Mouse (Mus musculus): ENCODE measurements at regions not wholly inside any gene's neighbourhood (a gene's known extent, or its start where the extent isn't known, plus 50 kb on each side); places are given as distances from the start of the nearest gene placed in this dataset.
A peak's percentile ranks its signal among the peaks of the same experiment; 100 is the strongest.

DNA sequence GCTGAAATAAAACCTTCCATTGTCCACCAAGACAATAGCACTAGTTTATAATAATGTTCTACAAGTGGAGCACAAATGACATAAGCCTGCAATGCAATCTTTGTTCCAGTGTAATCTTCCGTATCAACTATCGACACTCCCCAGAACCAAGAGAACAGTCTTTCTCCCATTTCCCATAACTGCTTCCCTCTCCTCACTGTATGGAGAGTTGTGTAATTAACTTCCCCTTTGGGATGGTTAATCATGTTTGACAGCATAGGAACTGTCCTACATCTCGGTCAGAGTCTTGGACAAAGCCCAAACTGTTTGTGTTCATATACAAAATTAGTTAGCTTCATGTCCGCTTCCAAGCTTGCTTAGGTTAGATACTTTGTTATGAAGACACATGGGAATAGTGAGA, 225.8 kb upstream of the Marcks start:
- DNase-seq (ENCODE audit: low read depth) = no peak
- TF ChIP-seq POLR2A (IDR thresholded peaks at IDR 0.05; ENCODE audit: borderline replicate concordance, extremely low read depth, insufficient read depth, insufficient read length, poor library complexity, severe bottlenecking) = no peak
- no peak for TF ChIP-seq CTCF (IDR thresholded peaks at IDR 0.05; ENCODE audit: borderline replicate concordance, extremely low read depth, insufficient read depth, insufficient read length)

DNA sequence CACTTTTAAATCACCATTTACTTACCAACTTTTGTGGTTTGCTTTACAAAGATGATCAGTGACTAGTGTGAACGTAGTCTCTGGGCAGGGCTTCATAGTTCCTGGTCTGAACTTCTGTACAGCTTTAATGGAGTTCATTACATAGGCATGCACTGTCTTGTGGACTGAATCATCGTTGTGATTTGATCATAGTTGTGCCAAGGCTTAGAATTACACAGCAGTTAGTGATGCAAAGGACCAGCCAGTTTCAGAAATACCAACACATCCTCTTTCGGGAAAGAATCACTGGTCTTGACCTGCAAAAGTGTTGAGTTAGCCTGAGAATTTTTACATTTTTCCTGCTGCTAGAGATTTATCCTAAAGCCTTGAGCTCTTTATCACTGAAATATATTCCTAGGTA, 222.3 kb upstream of the Marcks start:
- TF ChIP-seq CTCF (IDR thresholded peaks at IDR 0.05; ENCODE audit: borderline replicate concordance, extremely low read depth, insufficient read depth, insufficient read length) (no peak), POLR2A (IDR thresholded peaks at IDR 0.05; ENCODE audit: borderline replicate concordance, extremely low read depth, insufficient read depth, insufficient read length, poor library complexity, severe bottlenecking) (no peak)
- DNase-seq (ENCODE audit: low read depth) = no peak

DNA sequence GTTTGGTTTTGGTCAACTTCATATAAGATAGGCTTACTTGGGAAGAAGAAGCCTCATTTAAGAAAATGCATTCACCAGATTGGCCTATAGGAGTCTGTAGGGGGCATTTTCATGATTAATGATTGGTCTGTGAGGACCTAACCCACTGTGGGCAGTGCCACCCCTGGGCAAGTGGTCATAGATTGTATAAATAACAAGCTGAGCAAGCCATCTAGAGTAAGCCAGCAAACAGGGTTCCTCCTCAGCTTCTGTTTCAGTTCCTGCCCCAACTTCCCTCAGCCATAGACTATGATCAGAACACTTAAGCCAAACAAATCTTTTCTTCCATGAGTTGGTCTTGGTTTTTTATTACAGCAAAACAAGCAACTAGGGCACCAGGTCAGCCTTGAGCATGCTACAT, 220.2 kb upstream of the Marcks start:
- DNase-seq (ENCODE audit: low read depth) = no peak
- TF ChIP-seq CTCF (IDR thresholded peaks at IDR 0.05; ENCODE audit: borderline replicate concordance, extremely low read depth, insufficient read depth, insufficient read length) (no peak), POLR2A (IDR thresholded peaks at IDR 0.05; ENCODE audit: borderline replicate concordance, extremely low read depth, insufficient read depth, insufficient read length, poor library complexity, severe bottlenecking) (no peak)

DNA sequence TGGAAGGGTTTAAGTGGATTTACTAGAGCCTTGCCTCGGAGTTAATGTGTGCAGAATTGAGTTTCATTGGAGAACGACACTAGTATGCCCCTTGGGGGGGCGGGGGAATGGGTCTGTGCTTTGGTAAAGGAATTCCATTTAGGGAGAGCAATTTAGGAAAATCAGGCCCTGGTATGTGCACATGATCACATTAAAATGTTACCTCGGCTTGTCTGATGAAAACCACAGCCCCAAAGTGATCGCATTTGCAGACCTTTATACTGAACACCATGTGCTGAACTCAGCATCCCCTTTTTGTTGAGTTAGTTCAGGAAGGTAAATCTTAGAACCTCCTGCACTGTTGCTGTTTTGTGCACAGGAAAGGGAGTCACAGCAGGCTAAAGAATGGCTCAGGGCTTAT, 219.6 kb upstream of the Marcks start:
- DNase-seq (ENCODE audit: low read depth) = peak; percentile 46

DNA sequence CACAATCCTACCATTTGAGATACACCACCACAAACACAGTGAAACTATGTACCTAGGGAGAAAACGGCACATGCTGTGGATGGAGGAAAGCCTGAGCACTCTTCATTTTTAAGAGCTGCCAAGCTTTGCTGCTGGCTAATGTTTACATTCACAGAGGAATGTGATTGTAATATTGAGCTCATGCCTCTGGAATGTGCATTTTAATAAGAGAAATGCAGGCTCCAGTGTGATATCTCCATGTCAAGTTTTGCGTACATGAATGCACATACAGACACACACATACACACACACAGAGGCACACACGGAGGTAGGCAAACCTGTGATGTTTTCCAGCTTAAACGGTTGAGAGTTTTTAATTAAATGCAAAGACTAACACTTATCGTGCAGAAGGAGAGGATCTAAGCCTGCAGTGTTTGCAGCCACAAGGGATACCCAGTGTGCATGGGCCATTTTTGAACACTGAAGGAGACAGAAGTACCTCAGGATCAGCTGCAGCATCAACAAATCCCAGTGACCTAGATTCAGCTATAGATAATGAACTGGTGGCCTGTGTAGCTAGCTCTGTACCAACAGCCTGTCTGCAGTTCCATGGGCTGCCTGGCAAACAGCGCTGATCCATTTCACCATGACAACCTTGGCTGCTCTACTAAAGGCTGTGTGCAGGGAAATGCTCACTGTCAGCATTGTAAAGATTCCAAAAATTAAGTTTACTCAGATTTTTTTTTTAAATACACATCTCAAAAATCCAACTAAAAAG, 218.8 kb upstream of the Marcks start:
- DNase-seq (ENCODE audit: low read depth) = peak; percentile 91
- peak; percentile 44; the same call in 1 of the 2 replicates for TF ChIP-seq CTCF (IDR thresholded peaks at IDR 0.05; ENCODE audit: borderline replicate concordance, extremely low read depth, insufficient read depth, insufficient read length)
- TF ChIP-seq POLR2A (IDR thresholded peaks at IDR 0.05; ENCODE audit: borderline replicate concordance, extremely low read depth, insufficient read depth, insufficient read length, poor library complexity, severe bottlenecking) = no peak

More for the DNA sequence above, 219.6 kb upstream of the Marcks start:
- no peak for TF ChIP-seq POLR2A (IDR thresholded peaks at IDR 0.05; ENCODE audit: borderline replicate concordance, extremely low read depth, insufficient read depth, insufficient read length, poor library complexity, severe bottlenecking)
- TF ChIP-seq CTCF (IDR thresholded peaks at IDR 0.05; ENCODE audit: borderline replicate concordance, extremely low read depth, insufficient read depth, insufficient read length) = no peak

DNA sequence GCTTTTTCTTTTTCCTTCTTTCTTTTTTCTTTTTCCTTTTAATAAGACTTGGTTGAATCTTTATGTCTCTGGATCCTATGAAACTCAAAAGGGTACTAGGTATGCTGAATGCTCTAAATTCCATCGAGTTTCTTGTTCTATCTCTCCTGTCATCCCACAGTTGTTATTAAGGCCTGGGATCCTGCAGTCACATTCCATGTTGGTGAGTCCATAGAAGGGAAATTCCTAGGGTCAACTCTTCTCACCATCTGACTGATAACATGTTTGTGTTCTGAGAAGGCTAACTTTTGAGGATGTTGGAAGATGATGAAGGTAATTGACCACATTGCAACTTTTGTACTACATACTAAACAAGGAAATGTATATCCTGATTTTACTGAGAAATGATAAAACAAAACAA, 210.5 kb upstream of the Marcks start:
- DNase-seq (ENCODE audit: low read depth) = no peak
- TF ChIP-seq POLR2A (IDR thresholded peaks at IDR 0.05; ENCODE audit: borderline replicate concordance, extremely low read depth, insufficient read depth, insufficient read length, poor library complexity, severe bottlenecking) (no peak), CTCF (IDR thresholded peaks at IDR 0.05; ENCODE audit: borderline replicate concordance, extremely low read depth, insufficient read depth, insufficient read length) (no peak)

DNA sequence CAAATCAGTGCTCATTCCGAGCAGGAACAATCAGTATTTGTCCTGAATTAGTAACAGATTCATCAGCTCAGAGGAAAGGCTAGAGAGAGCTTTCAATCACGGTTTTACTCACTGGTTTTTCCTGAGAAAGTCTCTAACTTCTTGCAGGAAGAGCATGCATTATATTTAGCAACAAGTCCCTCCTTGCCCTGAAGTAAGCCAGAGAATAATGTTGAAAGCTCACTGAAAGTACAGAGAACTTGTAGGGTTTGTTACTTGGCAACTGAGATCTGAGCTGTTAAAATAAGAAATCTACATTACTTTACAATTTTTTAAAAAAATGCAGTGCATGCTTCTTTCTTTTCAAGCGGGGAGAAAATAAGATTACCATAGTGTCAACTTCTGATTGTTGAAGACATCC, 209.7 kb upstream of the Marcks start:
- no peak for DNase-seq (ENCODE audit: low read depth)
- no peak for TF ChIP-seq POLR2A (IDR thresholded peaks at IDR 0.05; ENCODE audit: borderline replicate concordance, extremely low read depth, insufficient read depth, insufficient read length, poor library complexity, severe bottlenecking)
- TF ChIP-seq CTCF (IDR thresholded peaks at IDR 0.05; ENCODE audit: borderline replicate concordance, extremely low read depth, insufficient read depth, insufficient read length) = no peak

DNA sequence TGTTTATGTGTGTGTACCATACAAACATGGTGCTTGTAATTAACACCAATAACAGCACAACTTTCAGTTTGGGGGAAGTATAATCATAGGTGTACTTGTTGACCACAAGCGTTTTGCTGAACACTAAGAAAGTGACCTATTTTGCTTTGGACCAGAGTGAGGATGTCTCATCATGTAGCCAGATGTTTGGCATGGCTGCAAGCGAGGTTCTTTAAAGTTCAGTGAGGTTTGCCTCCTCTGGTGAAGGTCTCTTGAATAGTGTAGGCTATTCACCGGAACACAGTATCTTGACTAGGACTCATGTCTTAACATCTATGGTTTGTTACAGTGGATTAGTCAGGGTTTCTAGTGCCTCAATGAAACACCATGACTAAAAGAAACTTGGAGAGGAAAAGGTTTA, 208.9 kb upstream of the Marcks start:
- TF ChIP-seq CTCF (IDR thresholded peaks at IDR 0.05; ENCODE audit: borderline replicate concordance, extremely low read depth, insufficient read depth, insufficient read length) = no peak
- no peak for TF ChIP-seq POLR2A (IDR thresholded peaks at IDR 0.05; ENCODE audit: borderline replicate concordance, extremely low read depth, insufficient read depth, insufficient read length, poor library complexity, severe bottlenecking)
- no peak for DNase-seq (ENCODE audit: low read depth)

DNA sequence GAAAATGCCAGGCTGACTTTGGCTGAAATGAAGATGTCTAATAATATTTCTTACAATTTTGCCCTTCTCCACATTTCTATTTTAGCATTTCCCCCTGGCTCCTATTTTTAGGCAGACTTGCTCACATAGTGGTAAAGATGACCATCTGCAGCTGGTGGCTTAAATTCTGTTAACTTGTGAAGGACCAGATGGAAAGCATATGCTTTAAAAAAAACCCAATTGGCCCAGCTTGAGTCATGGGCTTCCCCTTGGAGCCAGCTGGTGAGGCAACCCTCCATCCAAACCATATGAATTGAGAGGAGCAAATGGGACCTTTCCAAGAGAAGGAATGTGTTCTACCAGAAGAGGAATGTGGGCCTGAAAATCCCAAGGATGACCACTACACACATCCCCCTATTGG, 204.0 kb upstream of the Marcks start:
- TF ChIP-seq POLR2A (IDR thresholded peaks at IDR 0.05; ENCODE audit: borderline replicate concordance, extremely low read depth, insufficient read depth, insufficient read length, poor library complexity, severe bottlenecking) (no peak), CTCF (IDR thresholded peaks at IDR 0.05; ENCODE audit: borderline replicate concordance, extremely low read depth, insufficient read depth, insufficient read length) (no peak)
- peak; percentile 57 for DNase-seq (ENCODE audit: low read depth)

DNA sequence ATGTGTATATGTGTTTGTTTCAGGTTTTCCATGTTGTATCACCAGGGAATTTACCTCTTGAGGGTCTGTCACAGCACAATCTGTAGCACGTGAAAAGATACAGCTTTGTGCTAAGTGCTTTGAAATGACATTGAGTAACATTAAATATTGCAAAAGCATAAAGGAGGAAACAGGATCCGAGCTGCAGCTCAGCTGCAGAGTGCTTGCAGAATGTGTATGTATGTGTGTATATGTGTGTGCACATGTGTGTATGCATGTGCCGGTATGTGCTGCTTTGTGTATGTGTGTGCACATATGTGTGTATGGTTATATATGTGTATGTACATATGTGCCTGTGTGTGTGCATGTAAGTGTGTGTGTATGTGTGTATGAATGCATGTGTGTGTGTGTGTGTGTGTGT, 200.9 kb upstream of the Marcks start:
- TF ChIP-seq POLR2A (IDR thresholded peaks at IDR 0.05; ENCODE audit: borderline replicate concordance, extremely low read depth, insufficient read depth, insufficient read length, poor library complexity, severe bottlenecking) (no peak), CTCF (IDR thresholded peaks at IDR 0.05; ENCODE audit: borderline replicate concordance, extremely low read depth, insufficient read depth, insufficient read length) (no peak)
- DNase-seq (ENCODE audit: low read depth) = no peak

DNA sequence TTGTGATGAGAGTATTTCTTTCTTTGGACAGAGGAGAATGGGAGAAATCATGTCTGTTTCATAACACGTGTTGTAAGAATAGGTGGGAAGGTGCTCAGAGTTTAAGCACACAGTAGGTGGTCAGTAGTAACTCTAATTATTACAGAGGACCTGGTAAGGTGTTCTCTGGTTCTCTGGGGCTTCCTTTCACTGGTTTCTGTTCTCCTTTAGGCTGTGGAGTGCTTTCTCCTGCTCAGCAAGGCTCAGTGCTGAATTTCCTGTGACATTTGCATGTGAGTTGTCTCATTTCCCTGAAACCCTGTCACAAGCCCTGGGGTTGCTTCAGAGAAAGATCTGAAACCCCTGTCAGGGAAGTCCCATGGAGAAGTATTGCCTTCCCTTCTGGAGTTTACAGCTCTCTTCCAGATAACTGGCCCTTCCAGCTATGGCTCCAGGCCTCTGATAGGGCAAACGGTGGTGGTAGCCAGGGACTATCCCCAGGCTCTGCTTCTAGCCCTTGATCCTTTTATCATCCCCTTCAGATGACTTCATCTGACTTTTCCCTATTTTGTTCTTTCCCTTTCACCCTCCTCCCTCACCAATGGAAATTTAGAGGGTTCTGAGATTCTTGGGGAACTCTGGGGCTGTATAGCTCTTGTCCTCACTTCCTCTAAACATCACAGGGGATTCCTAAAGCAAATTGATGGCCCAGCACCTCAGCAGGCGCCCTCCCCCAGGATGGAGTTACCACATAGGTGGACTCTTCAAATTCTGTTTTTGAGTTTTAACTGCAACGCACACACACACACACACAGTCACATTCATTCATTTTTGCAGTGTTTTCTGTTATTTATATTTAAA, 199.6 kb upstream of the Marcks start:
- TF ChIP-seq CTCF (IDR thresholded peaks at IDR 0.05; ENCODE audit: borderline replicate concordance, extremely low read depth, insufficient read depth, insufficient read length) (no peak), POLR2A (IDR thresholded peaks at IDR 0.05; ENCODE audit: borderline replicate concordance, extremely low read depth, insufficient read depth, insufficient read length, poor library complexity, severe bottlenecking) (no peak)
- DNase-seq (ENCODE audit: low read depth) = no peak
